Mouse (Mus musculus) Patski (cell line): ENCODE results near the gene Gm28308. TPM values are rescaled to one million over a fixed set of nuclear protein-coding genes. Genes with fewer than 3 reads are reported as not detected.
A peak's percentile ranks its signal among the peaks of the same experiment; 100 is the strongest.

Experiments
- ATAC-seq: fragments of 100-300 bp; one replicate; pipeline ENCODE4 v1.8.0; 2021
- CTCF ChIA-PET: fragments of 350-600 bp; sonication (Branson Sonifier 250); formaldehyde crosslinking; loops from one replicate; lab custom pipeline; 2022; ENCODE audit warnings: inconsistent platforms; lab: Charles Lee
- POLR2A ChIA-PET: fragments of 350-600 bp; sonication (Branson Sonifier 250); formaldehyde crosslinking; loops from one replicate; lab custom pipeline; 2022; ENCODE audit warnings: antibody characterized with exemption, inconsistent platforms; lab: Charles Lee
- DNase-seq: peaks from one replicate; pipeline ENCODE4 v3.0.0-alpha.2; 2011; ENCODE audit warnings: low read depth, low spot score
- H3K27me3 ChIP-seq: fragments of 371-371 bp; one replicate; pipeline ENCODE4 v1.5.1; 2021
- CTCF ChIP-seq: fragments of 100-300 bp; IDR thresholded peaks from one replicate; pipeline ENCODE4 v1.5.1; 2021
- in situ Hi-C: fragments of 300-500 bp; cut with MboI; formaldehyde crosslinking; loops from 3 replicates; pipeline ENCODE4 v1.11.1; 2018; ENCODE audit warnings: low pct_unique_long_range_greater_than_20kb, mixed read lengths
- polyA plus RNA-seq: library from polyadenylated mRNA; unstranded; gene quantifications from one replicate; pipeline ENCODE4 v1.2.3, GENCODE M21; 2021

Gene Gm28308
- polyA plus RNA-seq, 1 experiment from 2014 or later, result 8.7 TPM

GRCm38 (mm10) chr6:52229558-52230416 is 16.6 kb upstream of the Gm28308 start:
- DNase-seq (peak; percentile 24), ATAC-seq (no peak)
- ChIA-PET POLR2A (interaction anchor here (0.6 to 37.4 kb wide), 4 partner anchors 7 to 735 kb away, joined by 3 to 778 read pairs (median 578); partner anchors contain the start of genes 5730596B20Rik, Gm28308, Hoxa10 and Hoxa11), CTCF (interaction anchor here (1.0 to 4.3 kb wide), 6 partner anchors 8 to 52 kb away, joined by 3 to 23 read pairs (median 6); partner anchors contain the start of genes Hoxa10 and Hoxa7)
- TF ChIP-seq CTCF, result no peak
- in situ Hi-C loops, result loop anchor here (10.0 to 25.0 kb wide), 4 partner anchors 55 to 1242 kb away; partner anchors contain the start of gene 5730596B20Rik
- no peaks in the 10 kb centered on the region for H3K27me3 ChIP-seq

- ChIA-PET POLR2A (interaction anchor here (0.6 to 37.4 kb wide), 5 partner anchors 6 to 736 kb away, joined by 3 to 778 read pairs (median 378); partner anchors contain the start of genes 5730596B20Rik, Gm28308, Hoxa10 and Hoxa11), CTCF (interaction anchor here (1.5 to 4.3 kb wide), 4 partner anchors 10 to 51 kb away, joined by 5 to 23 read pairs (median 13); partner anchors contain the start of gene Hoxa10)
- TF ChIP-seq CTCF, result no peak
- in situ Hi-C loops, result loop anchor here (10.0 to 25.0 kb wide), 4 partner anchors 54 to 1241 kb away; partner anchors contain the start of gene 5730596B20Rik
- no peaks in the 10 kb centered on the region for H3K27me3 ChIP-seq
- DNase-seq (peak; percentile 13), ATAC-seq (no peak)
Measured at GRCm38 (mm10) chr6:52228475-52229465, 15.6 kb upstream of the Gm28308 start.

GRCm38 (mm10) chr6:52227470-52228222 is 14.5 kb upstream of the Gm28308 start:
- TF ChIP-seq CTCF, result no peak
- ChIA-PET POLR2A (interaction anchor here (0.6 to 37.4 kb wide), 5 partner anchors 9 to 50 kb away, joined by 3 to 778 read pairs (median 153); partner anchors contain the start of genes 5730596B20Rik, Gm28308, Hoxa10 and Hoxa11), CTCF (interaction anchor here (1.0 to 1.7 kb wide), 5 partner anchors 9 to 237 kb away, joined by 3 to 8 read pairs (median 5); partner anchors contain the start of gene Hoxa10)
- H3K27me3 ChIP-seq, result no peaks in the 10 kb centered on the region
- DNase-seq, result no peak
- no peak for ATAC-seq
- in situ Hi-C loops, result loop anchor here (10.0 to 25.0 kb wide), 4 partner anchors 53 to 1240 kb away; partner anchors contain the start of gene 5730596B20Rik

- ATAC-seq (no peak), DNase-seq (no peak)
- in situ Hi-C loops, result loop anchor here (10.0 to 25.0 kb wide), 4 partner anchors 52 to 1239 kb away; partner anchors contain the start of gene 5730596B20Rik
- TF ChIP-seq CTCF, result no peak
- ChIA-PET CTCF (interaction anchor here (1.0 to 1.7 kb wide), 5 partner anchors 8 to 236 kb away, joined by 3 to 8 read pairs (median 5); partner anchors contain the start of gene Hoxa10), POLR2A (interaction anchor here (1.3 to 37.4 kb wide), 4 partner anchors 8 to 49 kb away, joined by 5 to 778 read pairs (median 266); partner anchors contain the start of genes 5730596B20Rik, Gm28308, Hoxa10 and Hoxa11)
- H3K27me3 ChIP-seq, result no peaks in the 10 kb centered on the region
Measured at GRCm38 (mm10) chr6:52226569-52227257, 13.6 kb upstream of the Gm28308 start.

DNA sequence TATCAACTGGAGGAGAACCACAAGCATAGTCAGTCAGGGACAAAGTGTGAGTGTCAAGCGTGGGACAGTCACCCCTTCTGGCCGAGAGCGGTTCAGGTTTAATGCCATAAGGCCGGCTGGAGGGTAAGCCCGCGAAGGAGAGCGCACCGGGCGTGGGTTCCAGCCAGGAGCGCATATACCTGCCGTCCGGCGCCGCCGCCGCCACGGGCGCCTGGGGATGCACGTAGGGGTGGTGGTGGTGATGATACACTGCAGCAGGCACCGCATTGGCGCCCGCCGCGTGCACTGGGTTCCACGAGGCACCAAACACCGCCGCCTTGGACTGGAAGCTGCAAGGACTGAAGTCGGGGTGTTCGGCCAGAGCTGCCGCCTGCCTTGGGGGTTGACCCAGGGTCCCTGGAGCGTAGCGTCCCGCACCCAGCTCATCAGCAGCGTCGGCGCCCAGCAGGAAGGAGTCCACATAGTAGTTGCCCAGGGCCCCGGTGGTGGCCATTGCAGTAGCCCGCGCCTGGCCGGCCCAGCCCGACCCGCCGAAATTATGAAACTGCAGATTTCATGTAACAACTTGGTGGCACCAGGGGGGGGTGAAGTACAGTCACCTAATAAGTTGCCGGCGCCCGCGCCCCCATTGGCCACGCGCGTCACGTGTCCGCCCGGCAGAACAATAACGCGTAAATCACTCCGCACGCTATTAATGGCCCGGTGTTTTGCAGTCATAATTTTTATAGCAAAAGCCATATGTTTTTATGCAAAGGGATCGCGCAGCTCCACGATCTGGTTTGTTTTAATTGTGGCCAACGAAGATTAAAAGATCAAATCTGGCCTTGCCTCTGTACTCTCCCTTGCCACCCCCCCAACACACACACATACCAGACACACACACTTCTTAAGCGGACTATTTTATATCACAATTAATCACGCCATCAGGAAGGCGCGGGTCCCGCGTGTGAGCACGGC is 12.8 kb upstream of the Gm28308 start:
- no peak for TF ChIP-seq CTCF
- DNase-seq (no peak), ATAC-seq (peak; percentile 20)
- in situ Hi-C loops, result loop anchor here (10.0 to 25.0 kb wide), 4 partner anchors 51 to 1239 kb away; partner anchors contain the start of gene 5730596B20Rik
- POLR2A ChIA-PET, result interaction anchor here (0.9 to 37.4 kb wide), 4 partner anchors 13 to 228 kb away, joined by 3 to 778 read pairs (median 266); partner anchors contain the start of genes 5730596B20Rik, Gm28308, Hoxa10 and Hoxa11
- no peaks in the 10 kb centered on the region for H3K27me3 ChIP-seq
- CTCF ChIA-PET, result interaction anchor here (0.7 kb wide), 1 partner anchor 34 kb away, joined by 3 read pairs; the partner anchor contains the start of gene Hoxa4

DNA sequence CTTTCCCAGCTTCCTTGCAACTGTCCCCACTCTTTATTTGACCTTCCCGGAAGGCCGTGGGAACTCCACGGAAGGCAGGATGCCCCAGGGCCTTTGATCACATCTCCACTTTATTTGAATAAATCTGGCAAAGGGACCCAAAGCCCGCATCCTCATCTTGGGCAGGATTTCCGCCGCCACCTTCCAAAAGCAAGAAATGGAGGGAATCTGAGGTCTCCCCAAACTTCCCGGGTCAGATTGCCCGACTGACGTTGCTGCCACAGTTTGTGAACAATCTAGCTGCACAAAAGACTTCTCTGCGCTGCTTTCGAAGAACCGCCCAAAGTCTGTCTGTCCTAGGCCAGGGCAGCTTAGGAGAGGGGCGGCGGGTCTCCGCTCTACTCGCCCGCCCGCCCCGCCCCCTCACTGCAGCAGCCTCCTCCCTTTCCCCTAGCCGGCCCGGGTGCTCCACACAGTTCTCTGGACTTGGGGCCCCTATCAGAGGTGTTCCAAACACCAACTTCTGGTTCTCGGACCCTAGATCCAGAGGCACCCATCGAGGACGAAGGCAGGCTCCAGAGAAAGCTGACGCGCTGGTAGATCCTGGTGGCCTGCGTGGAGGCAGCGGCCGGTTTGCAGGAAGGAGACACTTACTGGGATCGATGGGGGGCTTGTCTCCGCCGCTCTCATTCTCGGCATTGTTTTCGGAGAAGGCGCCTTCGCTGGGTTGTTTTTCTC is 11.9 kb upstream of the Gm28308 start:
- ChIA-PET CTCF (interaction anchor here (0.7 to 3.7 kb wide), 5 partner anchors 11 to 1024 kb away, joined by 3 to 21 read pairs (median 5); partner anchors contain the start of genes Gm28308, Hoxa3 and Hoxa4), POLR2A (interaction anchor here (0.6 to 37.4 kb wide), 6 partner anchors 13 to 227 kb away, joined by 3 to 778 read pairs (median 81); partner anchors contain the start of genes 5730596B20Rik, Gm28308, Hoxa10 and Hoxa11)
- DNase-seq (no peak), ATAC-seq (no peak)
- H3K27me3 ChIP-seq, result no peaks in the 10 kb centered on the region
- TF ChIP-seq CTCF, result no peak
- in situ Hi-C loops, result loop anchor here (5.0 to 25.0 kb wide), 7 partner anchors 50 to 1238 kb away; partner anchors contain the start of genes 5730596B20Rik and Cbx3
